Mouse (Mus musculus) midbrain, postnatal 0 days (tissue): ENCODE measurements around the gene Galnt7. TPM values are rescaled to one million over a fixed set of nuclear protein-coding genes. Genes with fewer than 3 reads are reported as not detected.

Experiments used
- ATAC-seq: fragments of 200-750 bp; cut with Nextera tagmentation; 2 replicates; pipeline ENCODE4 v1.8.0; 2017; ENCODE audit warnings: moderate number of reproducible peaks, mild to moderate bottlenecking, moderate TSS enrichment, moderate library complexity; ENCODE audit not compliant: low FRiP score
- DNase-seq: peaks from one replicate; pipeline ENCODE4 v3.0.0-alpha.2; 2015; ENCODE audit warnings: low spot score
- H3K27ac ChIP-seq: fragments of 300-500 bp; sonication (generic); 2 replicates; pipeline ENCODE4 v1.5.1; 2014; ENCODE audit warnings: low read depth, mild to moderate bottlenecking, low read length, mixed read lengths
- H3K27me3 ChIP-seq: fragments of 300-500 bp; sonication (generic); 2 replicates; pipeline ENCODE4 v1.6.1; 2014; ENCODE audit warnings: low read length, control low read depth, mixed read lengths; ENCODE audit not compliant: insufficient read depth
- H3K36me3 ChIP-seq: fragments of 300-500 bp; sonication (generic); 2 replicates; pipeline ENCODE4 v1.6.1; 2014; ENCODE audit warnings: low read length, control low read depth, mixed read lengths; ENCODE audit not compliant: insufficient read depth
- H3K4me1 ChIP-seq: fragments of 300-500 bp; sonication (generic); 2 replicates; pipeline ENCODE4 v1.6.1; 2014; ENCODE audit warnings: mild to moderate bottlenecking, control low read depth, antibody characterized with exemption, low read length, mixed read lengths; ENCODE audit not compliant: insufficient read depth
- H3K4me2 ChIP-seq: fragments of 300-500 bp; sonication (generic); 2 replicates; pipeline ENCODE4 v1.6.1; 2014; ENCODE audit warnings: low read depth, mild to moderate bottlenecking, low read length, mixed read lengths; ENCODE audit not compliant: poor library complexity, severe bottlenecking
- H3K4me3 ChIP-seq: fragments of 300-500 bp; sonication (generic); 2 replicates; pipeline ENCODE4 v1.5.1; 2014; ENCODE audit warnings: low read depth, mild to moderate bottlenecking, low read length, moderate library complexity
- H3K9ac ChIP-seq: fragments of 300-500 bp; sonication (generic); replicated peaks from 2 replicates; pipeline ENCODE4 v1.6.1; 2014; ENCODE audit warnings: mild to moderate bottlenecking, low read length, moderate library complexity, mixed read lengths; ENCODE audit not compliant: poor library complexity, severe bottlenecking
- H3K9me3 ChIP-seq: fragments of 300-500 bp; sonication (generic); 2 replicates; pipeline ENCODE4 v1.6.1; 2016; ENCODE audit warnings: low read length, control low read depth
- CTCF ChIP-seq: IDR thresholded peaks from 2 replicates; pipeline ENCODE4 v1.5.1; 2016; ENCODE audit warnings: antibody characterized with exemption, mild to moderate bottlenecking
- WGBS: fragments of 180-500 bp; shearing (Covaris S2); extraction: QIAGEN DNeasy Blood & Tissue Kit; methylation state at CpG from one replicate; pipeline ENCODE4 v1.1.7; 2014; 5-methylcytosine and 5-hydroxymethylcytosine counted together
- polyA plus RNA-seq: library from polyadenylated mRNA; unstranded; fragments of >200 nt; fragmentation: Nextera tagmentation; extraction: Ambion mirVana; gene quantifications from 2 replicates; pipeline ENCODE4 v1.2.1, GENCODE M21; 2015
- total RNA-seq: library from RNA; depleted of rRNA; stranded (reverse); fragments of >200 nt; gene quantifications from 2 replicates; pipeline ENCODE4 v1.2.3, GENCODE M21; 2014; rRNA removed

The Galnt7 gene
- total and polyA plus RNA-seq, 2 experiments from 2014 or later: 4.7 to 6.2 TPM

DNA sequence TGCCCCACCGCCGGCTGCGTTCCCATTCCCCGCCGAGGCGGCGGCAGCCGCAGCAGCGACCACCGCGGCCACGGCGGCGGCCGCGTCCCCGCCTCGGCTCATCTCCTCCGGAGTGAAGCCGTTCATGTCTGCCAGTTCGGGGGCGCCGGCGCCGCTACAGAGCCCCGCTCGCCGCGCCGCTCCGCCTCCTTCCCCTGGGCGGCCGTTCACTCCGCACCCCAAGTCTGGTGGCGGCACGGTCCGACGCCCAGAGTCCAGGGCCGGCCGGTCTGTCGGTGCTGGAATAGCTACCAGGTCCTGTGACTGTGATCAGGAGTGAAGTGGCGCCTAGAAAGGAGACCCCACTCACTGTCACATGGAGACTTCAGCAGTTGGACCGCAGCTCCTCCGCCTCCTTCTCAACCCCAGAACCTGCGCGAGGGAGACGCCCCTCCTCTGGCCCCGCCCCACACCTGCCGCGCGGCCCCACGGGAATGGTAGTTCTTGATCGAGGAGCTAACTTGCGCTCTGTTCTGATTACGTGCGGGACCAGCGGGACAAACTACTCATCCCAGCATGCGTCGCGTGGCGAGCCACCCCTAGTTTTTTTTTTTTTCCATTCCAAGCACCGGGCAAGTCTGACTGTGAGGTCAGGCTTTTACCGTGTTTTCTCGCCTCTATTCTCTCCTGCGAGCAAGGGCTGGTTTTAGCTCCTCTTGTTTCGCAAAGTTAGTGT, 165.2 kb downstream of the Galnt7 start, which contains the start of gene Sap30:
Gene Sap30 (minus strand): TSS at position 420 of the 715 bp plus-strand sequence.
- Histone ChIP-seq H3K4me2 (peak within 1 kb of the TSS; percentile 77), H3K9ac (peak within 1 kb of the TSS; percentile 74), H3K27ac (peak within 1 kb of the TSS; percentile 79), H3K27me3 (no peaks in the 10 kb centered on the region), H3K4me1 (0 out of 2 replicates have a peak, but pooled peaks cover 2% of the 10 kb centered on the region), H3K36me3 (no peaks in the 10 kb centered on the region), H3K9me3 (no peaks in the 10 kb centered on the region), H3K4me3 (peak within 1 kb of the TSS; percentile 87)
- WGBS: under 1% methylated on average over 65 of the region's 66 CpGs
- peak; percentile 99 for DNase-seq
- ATAC-seq: peak; percentile 97
- TF ChIP-seq CTCF: no peak

DNA sequence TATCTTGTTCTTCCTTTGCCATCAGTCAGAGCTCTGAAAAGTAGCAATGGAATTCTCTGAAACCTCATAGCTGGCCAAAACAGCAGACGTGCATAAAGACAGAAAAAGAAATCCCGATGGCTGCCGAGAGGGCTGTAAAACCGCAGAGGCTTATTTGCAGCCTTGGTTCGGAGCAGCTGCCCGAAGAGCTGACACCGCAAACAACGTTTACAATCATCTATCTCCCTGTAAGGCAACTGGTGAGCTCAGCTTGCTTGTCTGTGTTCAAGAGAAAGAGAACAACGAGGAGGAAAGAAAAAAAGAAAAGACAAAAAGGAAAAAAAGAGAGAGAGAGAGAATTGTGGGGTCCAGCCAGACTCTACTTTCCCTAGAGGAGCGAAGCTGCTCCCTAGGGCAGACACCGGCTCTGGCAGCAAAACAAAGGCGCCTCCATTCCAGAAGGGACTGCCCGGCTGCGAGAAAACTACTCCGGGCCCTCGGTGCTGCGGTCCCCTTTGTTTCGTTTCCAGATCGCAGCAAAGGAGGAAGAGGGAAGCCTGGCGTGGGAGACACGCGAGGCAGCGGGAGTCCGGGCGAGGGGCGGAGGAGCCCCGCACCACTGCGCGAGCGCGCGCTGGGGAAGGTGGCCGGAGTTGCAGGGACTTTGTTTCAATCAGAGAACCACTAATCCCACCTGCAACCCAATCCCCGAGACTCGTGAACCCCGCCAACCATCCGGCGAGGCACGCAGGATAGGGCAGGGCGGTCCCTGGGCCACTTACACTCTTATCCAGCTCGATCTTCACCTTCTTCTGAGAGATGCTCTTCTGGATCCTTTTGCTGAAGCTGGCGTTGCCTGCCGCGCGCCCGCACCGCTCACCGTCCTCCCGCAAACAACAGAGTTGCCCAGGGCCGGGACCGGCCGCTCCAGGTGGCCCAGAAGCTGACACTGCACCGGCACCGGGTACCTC, 166.1 kb downstream of the Galnt7 start:
- H3K9ac ChIP-seq: peak overlapping the region; percentile 74

DNA sequence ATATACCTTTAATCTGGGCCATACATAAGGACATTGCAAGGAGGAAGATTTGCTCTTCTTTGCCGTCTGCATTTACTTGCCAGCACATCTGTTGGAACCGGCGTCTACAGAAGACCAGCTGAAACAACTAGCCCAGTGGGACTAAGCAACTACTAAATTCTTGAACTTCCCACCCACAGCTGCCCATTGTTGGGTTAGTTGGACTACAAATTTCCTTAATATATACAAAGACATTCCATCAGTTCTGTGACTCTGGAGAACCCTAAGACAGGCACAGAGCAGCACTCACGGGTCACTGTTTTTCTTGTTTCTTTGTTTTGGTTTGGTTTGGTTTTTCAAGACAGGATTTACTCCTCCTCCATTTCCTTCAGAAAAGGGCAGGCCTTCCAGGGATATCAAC, 172.2 kb downstream of the Galnt7 start:
- WGBS: 84% methylated on average over 4 of the region's 4 CpGs
- no peak for TF ChIP-seq CTCF
- 0 out of 2 replicates have a peak, but pooled peaks cover 2% of the 10 kb centered on the region for H3K4me1 ChIP-seq

More for the DNA sequence above, 166.1 kb downstream of the Galnt7 start:
- no peaks in the 10 kb centered on the region for H3K9me3 ChIP-seq
- peak; percentile 53 for DNase-seq
- H3K4me1 ChIP-seq: 0 out of 2 replicates have a peak, but pooled peaks cover 2% of the 10 kb centered on the region
- no peaks in the 10 kb centered on the region for H3K36me3 ChIP-seq
- ATAC-seq: peak; percentile 73
- H3K27me3 ChIP-seq: no peaks in the 10 kb centered on the region
- peak overlapping the region; percentile 87 for H3K4me3 ChIP-seq
- peak overlapping the region; percentile 77 for H3K4me2 ChIP-seq
- peak overlapping the region; percentile 79 for H3K27ac ChIP-seq
- WGBS: under 1% methylated on average over 54 of the region's 54 CpGs
- TF ChIP-seq CTCF: 0 out of 2 replicates have a peak, but pooled peaks have one; percentile 9

DNA sequence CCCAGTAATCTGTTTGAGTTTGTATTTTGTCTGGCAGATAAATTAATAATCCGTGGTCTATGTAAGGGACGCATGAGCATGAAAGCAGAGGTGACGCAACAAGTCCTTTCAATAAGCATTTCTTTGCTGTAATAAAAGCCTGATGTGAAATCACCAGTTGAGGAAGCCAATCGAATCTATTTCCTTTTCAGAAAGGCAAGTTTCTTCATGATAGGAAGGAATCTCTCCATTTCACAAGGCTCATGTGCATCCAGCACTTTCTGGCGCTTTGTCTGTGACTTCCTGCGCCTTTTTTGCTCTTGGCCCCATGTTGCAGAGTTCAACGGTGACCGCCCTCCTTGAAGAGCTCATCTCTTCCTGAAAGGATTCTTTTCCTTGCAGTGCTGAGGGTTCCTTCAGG, 173.1 kb downstream of the Galnt7 start:
- Histone ChIP-seq H3K36me3 (no peaks in the 10 kb centered on the region), H3K4me2 (no peak overlapping the region), H3K4me3 (no peak overlapping the region), H3K27ac (no peak overlapping the region), H3K9me3 (no peaks in the 10 kb centered on the region), H3K4me1 (no peaks in the 10 kb centered on the region), H3K9ac (no peak overlapping the region), H3K27me3 (no peaks in the 10 kb centered on the region)
- WGBS: 94% methylated on average over 8 of the region's 8 CpGs
- no peak for TF ChIP-seq CTCF
- DNase-seq: no peak
- ATAC-seq: no peak

More for the DNA sequence above, 172.2 kb downstream of the Galnt7 start:
- ATAC-seq (no peak), DNase-seq (no peak)
- Histone ChIP-seq H3K4me3 (no peak overlapping the region), H3K4me2 (no peak overlapping the region), H3K9ac (no peak overlapping the region), H3K36me3 (no peaks in the 10 kb centered on the region), H3K9me3 (no peaks in the 10 kb centered on the region), H3K27ac (no peak overlapping the region), H3K27me3 (no peaks in the 10 kb centered on the region)

DNA sequence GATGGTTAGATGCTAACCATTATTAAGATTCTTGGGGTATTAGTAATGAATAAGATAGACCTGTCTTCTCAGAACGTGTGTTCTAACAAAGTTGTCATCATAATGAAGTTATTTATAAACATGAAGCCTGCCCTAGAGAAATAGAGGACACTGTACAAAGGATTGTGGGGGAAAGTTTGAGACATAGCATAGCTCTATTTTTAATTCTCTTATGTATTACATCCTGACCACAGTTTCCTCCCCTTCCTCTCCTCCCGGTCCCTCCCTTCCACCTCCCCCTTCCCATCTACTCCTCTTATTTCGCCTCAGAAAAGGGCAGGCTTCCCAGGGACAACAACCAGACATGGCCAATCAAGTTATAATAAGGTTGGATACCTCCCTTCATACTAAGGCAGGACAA, 174.4 kb downstream of the Galnt7 start:
- no peak overlapping the region for H3K4me2 ChIP-seq
- no peak for TF ChIP-seq CTCF
- H3K4me1 ChIP-seq: no peaks in the 10 kb centered on the region
- no peaks in the 10 kb centered on the region for H3K36me3 ChIP-seq
- H3K9ac ChIP-seq: no peak overlapping the region
- no peaks in the 10 kb centered on the region for H3K9me3 ChIP-seq
- 75% methylated on average over 3 of the region's 3 CpGs for WGBS
- DNase-seq (no peak), ATAC-seq (no peak)
- H3K27me3 ChIP-seq: no peaks in the 10 kb centered on the region
- no peak overlapping the region for H3K27ac ChIP-seq
- H3K4me3 ChIP-seq: no peak overlapping the region

Other genes starting within 250 kb of the Galnt7 start
- gene Scrg1, start 197.1 kb downstream of the Galnt7 start, total RNA-seq: 11.2 and 16.3 TPM in 2 replicates
- gene Scrg1, start 197.1 kb downstream of the Galnt7 start, polyA plus RNA-seq: 35.2 and 37.7 TPM in 2 replicates
- 18.0 and 21.0 TPM in 2 replicates for gene Sap30, start 165.2 kb downstream of the Galnt7 start, total RNA-seq
- 14.4 and 14.6 TPM in 2 replicates for gene Sap30, start 165.2 kb downstream of the Galnt7 start, polyA plus RNA-seq
- 11.2 and 12.3 TPM in 2 replicates for gene Hmgb2, start 141.1 kb downstream of the Galnt7 start, total RNA-seq
- gene Hmgb2, start 141.1 kb downstream of the Galnt7 start, polyA plus RNA-seq: 34.8 and 50.4 TPM in 2 replicates